Mouse (Mus musculus) 3T3-L1 (cell line): Measurements from ENCODE around the gene Btnl9.
"Not testable (repeated sequence)": the region's sequence is repeated elsewhere in the genome, so short reads cannot be mapped to it uniquely, and the experiment has no call there.

Source experiments
- DNase-seq: peaks from one replicate; pipeline ENCODE4 v3.0.0-alpha.2; 2015; ENCODE audit warnings: low read depth, low spot score

Btnl9 gene

GRCm38 (mm10) chr11:49176047-49176779, 10.7 kb downstream of the Btnl9 start:
- not testable (repeated sequence) for DNase-seq

- no peak for DNase-seq
Observed at GRCm38 (mm10) chr11:49175345-49175744, 11.6 kb downstream of the Btnl9 start.

- DNase-seq, result no peak
Observed at GRCm38 (mm10) chr11:49170576-49170975, 16.4 kb downstream of the Btnl9 start.

- no peak for DNase-seq
Observed at GRCm38 (mm10) chr11:49168839-49169611, 17.9 kb downstream of the Btnl9 start.

- no peak for DNase-seq
Observed at GRCm38 (mm10) chr11:49156821-49157814, 29.8 kb downstream of the Btnl9 start.

GRCm38 (mm10) chr11:49154077-49154476, 32.9 kb downstream of the Btnl9 start, which contains the start of gene Olfr1394:
TSS of gene Olfr1394 (plus strand) at chr11:49154377.
- no peak for DNase-seq

GRCm38 (mm10) chr11:49141974-49142373, 45.0 kb downstream of the Btnl9 start, which contains the start of gene Olfr1395:
TSS of gene Olfr1395 (plus strand) at chr11:49142274.
- no peak for DNase-seq

- peak; percentile 39 for DNase-seq
Observed at GRCm38 (mm10) chr11:49124169-49124568, 62.8 kb downstream of the Btnl9 start.

GRCm38 (mm10) chr11:49119635-49120034, 67.3 kb downstream of the Btnl9 start:
- no peak for DNase-seq
